Mouse (Mus musculus) MEL (cell line): ENCODE data around the gene Bsn. TPM values are rescaled to one million over a fixed set of nuclear protein-coding genes. Genes with fewer than 3 reads are reported as not detected.

Experiments used
- DNase-seq: peaks from one replicate; pipeline ENCODE4 v3.0.0; 2011; ENCODE audit warnings: low read depth, low spot score
- H3K27ac ChIP-seq: 2 replicates; pipeline ENCODE4 v1.5.1; 2012; ENCODE audit warnings: low read depth, mild to moderate bottlenecking, control low read depth, low read length, moderate library complexity; ENCODE audit not compliant: control insufficient read depth
- H3K27me3 ChIP-seq, 2 experiments: fragments of 150-350 bp in 1 of 2; sonication (generic) in 1 of 2; 2 replicates each; pipeline ENCODE4 v1.6.1; 2012; ENCODE audit warnings: low read length in 2 of 2, mild to moderate bottlenecking in 2 of 2, improper control_type of control experiment in 1 of 2, moderate library complexity in 1 of 2; ENCODE audit not compliant: insufficient read depth in 2 of 2, control insufficient read depth in 1 of 2
- H3K36me3 ChIP-seq, 2 experiments: 2 replicates each; pipeline ENCODE4 v1.6.1; 2012 to 2014; ENCODE audit warnings: low read length in 2 of 2, improper control_type of control experiment in 1 of 2, inconsistent platforms in 1 of 2, mild to moderate bottlenecking in 1 of 2; ENCODE audit not compliant: insufficient read depth in 2 of 2, control insufficient read depth in 1 of 2
- H3K4me1 ChIP-seq, 2 experiments: fragments of 150-350 bp in 1 of 2; sonication (generic) in 1 of 2; 2 replicates each; pipeline ENCODE4 v1.6.1; 2012; ENCODE audit warnings: low read length in 2 of 2, improper control_type of control experiment in 1 of 2, mild to moderate bottlenecking in 1 of 2; ENCODE audit not compliant: insufficient read depth in 2 of 2, control insufficient read depth in 1 of 2
- H3K4me3 ChIP-seq, 2 experiments: fragments of 150-350 bp in 1 of 2; sonication (generic) in 1 of 2; 2 replicates each; pipeline ENCODE4 v1.5.1; 2012; ENCODE audit warnings: low read depth in 2 of 2, low read length in 2 of 2, mild to moderate bottlenecking in 2 of 2, moderate library complexity in 2 of 2, control low read depth in 1 of 2, improper control_type of control experiment in 1 of 2; ENCODE audit not compliant: control insufficient read depth in 1 of 2, insufficient read depth in 1 of 2
- H3K79me2 ChIP-seq: 2 replicates; pipeline ENCODE4 v1.6.1; 2012; ENCODE audit warnings: mild to moderate bottlenecking, low read length, moderate library complexity; ENCODE audit not compliant: control insufficient read depth, poor library complexity, insufficient read depth
- H3K9ac ChIP-seq: 2 replicates; pipeline ENCODE4 v1.6.1; 2012; ENCODE audit warnings: low read depth, mild to moderate bottlenecking, control low read depth, low read length, moderate library complexity; ENCODE audit not compliant: control insufficient read depth, poor library complexity, severe bottlenecking
- H3K9me3 ChIP-seq: fragments of 150-350 bp; sonication (generic); replicated peaks from 2 replicates; pipeline ENCODE4 v1.6.1; 2012; ENCODE audit warnings: mild to moderate bottlenecking, low read length, improper control_type of control experiment, moderate library complexity; ENCODE audit not compliant: insufficient read depth
- CHD1 ChIP-seq: IDR thresholded peaks from 2 replicates; pipeline ENCODE4 v1.6.1; 2012; ENCODE audit warnings: low read depth, mild to moderate bottlenecking, inconsistent platforms, low read length, improper control_type of control experiment
- CTCF ChIP-seq, 3 experiments: IDR thresholded peaks in 2 of 3; conservative IDR thresholded peaks in 1 of 3; 2 replicates each; pipeline ENCODE4 v1.5.1; 2011 to 2012; ENCODE audit warnings: low read length in 3 of 3, low read depth in 2 of 3, mild to moderate bottlenecking in 2 of 3, improper control_type of control experiment in 1 of 3, inconsistent platforms in 1 of 3, mixed read lengths in 1 of 3, moderate library complexity in 1 of 3; ENCODE audit not compliant: control insufficient read depth in 1 of 3, insufficient read depth in 1 of 3, poor library complexity in 1 of 3, severe bottlenecking in 1 of 3
- E2F4 ChIP-seq: IDR thresholded peaks from 2 replicates; pipeline ENCODE4 v1.6.1; 2011; ENCODE audit warnings: low read depth, low read length, improper control_type of control experiment, borderline replicate concordance
- EP300 ChIP-seq, 2 experiments: IDR thresholded peaks; 2 replicates each; pipeline ENCODE4 v1.6.1; 2011; ENCODE audit warnings: improper control_type of control experiment in 2 of 2, low read length in 2 of 2, low read depth in 1 of 2, mild to moderate bottlenecking in 1 of 2
- ETS1 ChIP-seq: IDR thresholded peaks from 2 replicates; pipeline ENCODE4 v1.6.1; 2012; ENCODE audit warnings: low read depth, mild to moderate bottlenecking, inconsistent platforms, low read length, improper control_type of control experiment, moderate library complexity
- GATA1 ChIP-seq: IDR thresholded peaks from 2 replicates; pipeline ENCODE4 v1.6.1; 2011; ENCODE audit warnings: low read depth, low read length, improper control_type of control experiment
- HCFC1 ChIP-seq: IDR thresholded peaks from 2 replicates; pipeline ENCODE4 v1.6.1; 2012; ENCODE audit warnings: low read depth, mild to moderate bottlenecking, inconsistent platforms, low read length, improper control_type of control experiment, moderate library complexity
- KAT2A ChIP-seq: conservative IDR thresholded peaks from 2 replicates; pipeline ENCODE4 v1.6.1; 2012; ENCODE audit warnings: low read depth, low read length, improper control_type of control experiment, inconsistent platforms
- MAX ChIP-seq: IDR thresholded peaks from 2 replicates; pipeline ENCODE4 v1.6.1; 2011; ENCODE audit warnings: low read length, improper control_type of control experiment
- MAZ ChIP-seq: IDR thresholded peaks from 2 replicates; pipeline ENCODE4 v1.6.1; 2012; ENCODE audit warnings: low read depth, mild to moderate bottlenecking, inconsistent platforms, low read length, improper control_type of control experiment
- MEF2A ChIP-seq: IDR thresholded peaks from 2 replicates; pipeline ENCODE4 v1.6.1; 2014; ENCODE audit warnings: low read depth, mild to moderate bottlenecking, inconsistent platforms, low read length, improper control_type of control experiment; ENCODE audit not compliant: poor library complexity, insufficient replicate concordance, severe bottlenecking; ENCODE audit errors: extremely low read depth
- MXI1 ChIP-seq: IDR thresholded peaks from 2 replicates; pipeline ENCODE4 v1.6.1; 2011; ENCODE audit warnings: mild to moderate bottlenecking, low read depth, low read length, improper control_type of control experiment
- MYB ChIP-seq: IDR thresholded peaks from 2 replicates; pipeline ENCODE4 v1.6.1; 2011; ENCODE audit warnings: mild to moderate bottlenecking, low read depth, low read length, improper control_type of control experiment
- NELFE ChIP-seq: IDR thresholded peaks from 2 replicates; pipeline ENCODE4 v1.6.1; 2011; ENCODE audit warnings: low read depth, low read length, improper control_type of control experiment
- POLR2A ChIP-seq, 2 experiments: IDR thresholded peaks; 2 replicates each; pipeline ENCODE4 v1.6.1; 2011 to 2012; ENCODE audit warnings: low read length in 2 of 2, mild to moderate bottlenecking in 2 of 2, control low read depth in 1 of 2, improper control_type of control experiment in 1 of 2, low read depth in 1 of 2, moderate library complexity in 1 of 2; ENCODE audit not compliant: control insufficient read depth in 1 of 2, insufficient read depth in 1 of 2, poor library complexity in 1 of 2
- RAD21 ChIP-seq: IDR thresholded peaks from 2 replicates; pipeline ENCODE4 v1.6.1; 2011; ENCODE audit warnings: mild to moderate bottlenecking, low read depth, low read length, improper control_type of control experiment
- SIN3A ChIP-seq: IDR thresholded peaks from 2 replicates; pipeline ENCODE4 v1.6.1; 2012; ENCODE audit warnings: low read length, improper control_type of control experiment, inconsistent platforms
- SMC3 ChIP-seq: IDR thresholded peaks from 2 replicates; pipeline ENCODE4 v1.6.1; 2011; ENCODE audit warnings: low read depth, low read length, improper control_type of control experiment
- TAL1 ChIP-seq: IDR thresholded peaks from 2 replicates; pipeline ENCODE4 v1.6.1; 2012; ENCODE audit warnings: mild to moderate bottlenecking, inconsistent platforms, low read length, moderate library complexity, mixed read lengths
- TBP ChIP-seq: IDR thresholded peaks from 2 replicates; pipeline ENCODE4 v1.8.0; 2011; ENCODE audit warnings: low read depth, low read length, improper control_type of control experiment
- TCF12 ChIP-seq: IDR thresholded peaks from 2 replicates; pipeline ENCODE4 v1.6.1; 2014; ENCODE audit warnings: low read depth, mild to moderate bottlenecking, inconsistent platforms, low read length, improper control_type of control experiment, moderate library complexity
- USF1 ChIP-seq: IDR thresholded peaks from 2 replicates; pipeline ENCODE4 v1.6.1; 2014; ENCODE audit warnings: low read depth, mild to moderate bottlenecking, inconsistent platforms, low read length, improper control_type of control experiment, moderate library complexity
- USF2 ChIP-seq, 2 experiments: IDR thresholded peaks; 2 replicates each; pipeline ENCODE4 v1.6.1; 2011 to 2012; ENCODE audit warnings: improper control_type of control experiment in 2 of 2, low read length in 2 of 2, borderline replicate concordance in 1 of 2, inconsistent platforms in 1 of 2, low read depth in 1 of 2, mild to moderate bottlenecking in 1 of 2; ENCODE audit not compliant: insufficient read depth in 1 of 2
- ZC3H11A ChIP-seq: IDR thresholded peaks from 2 replicates; pipeline ENCODE4 v1.6.1; 2012; ENCODE audit warnings: low read depth, mild to moderate bottlenecking, inconsistent platforms, low read length, improper control_type of control experiment
- ZNF384 ChIP-seq: IDR thresholded peaks from 2 replicates; pipeline ENCODE4 v1.6.1; 2012; ENCODE audit warnings: low read depth, mild to moderate bottlenecking, inconsistent platforms, low read length, improper control_type of control experiment
- polyA plus RNA-seq, 2 experiments: library from polyadenylated mRNA; stranded (reverse) in 1 of 2; unstranded in 1 of 2; fragments of >175 nt in 1 of 2; fragments of >200 nt in 1 of 2; gene quantifications; 2 replicates each; pipeline versions ENCODE4 v1.2.1 to v1.2.4; 2012; ENCODE audit warnings: low replicate concordance in 2 of 2, low read depth in 1 of 2; ENCODE audit not compliant: insufficient read length in 2 of 2, insufficient read depth in 1 of 2, missing spikeins in 1 of 2
- total RNA-seq: library from RNA; depleted of rRNA; stranded (reverse); fragments of 300-350 nt; gene quantifications from 2 replicates; pipeline ENCODE4 v1.2.3, GENCODE M21; 2012

Gene Bsn
- total and polyA plus RNA-seq, 3 experiments = 3.5 to 5.6 TPM; not detected in 1

DNA sequence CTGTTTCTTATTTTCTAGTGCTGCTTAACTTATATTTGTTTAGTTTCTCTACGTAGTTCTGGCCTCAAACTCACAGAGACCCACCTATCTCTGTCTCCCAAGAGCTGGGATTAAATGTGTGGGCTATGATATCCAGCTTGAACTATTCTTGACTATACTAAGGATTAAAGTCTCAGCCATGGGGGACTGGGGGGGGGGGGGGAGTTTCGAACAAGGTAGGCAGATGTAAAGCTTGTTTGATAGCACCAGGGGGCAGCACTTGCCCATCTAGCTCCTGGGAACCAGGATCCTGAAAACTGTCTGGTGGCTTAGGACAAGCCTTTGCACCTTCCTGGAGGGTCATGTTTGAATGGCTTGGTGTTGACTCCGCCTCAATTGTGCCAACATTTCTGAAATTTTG, 94.7 kb downstream of the Bsn start:
- Histone ChIP-seq H3K9ac (peak overlapping the region; percentile 69), H3K79me2 (peaks cover 10% of the 10 kb centered on the region), H3K27ac (peak overlapping the region; percentile 85), H3K27me3 (no peaks in the 10 kb centered on the region), H3K4me1 (peaks cover 3 to 10% of the 10 kb centered on the region in 2 experiments; a peak in 3 of 4 replicates), H3K4me3 (peak overlapping the region; percentile 66 to 77), H3K9me3 (no peaks in the 10 kb centered on the region), H3K36me3 (no peaks in the 10 kb centered on the region; a peak in 1 of 4 replicates)
- no peak for TF ChIP-seq MXI1
- TF ChIP-seq MYB = no peak
- peak; percentile 82 for TF ChIP-seq RAD21
- TF ChIP-seq KAT2A = no peak
- no peak for TF ChIP-seq E2F4
- no peak for TF ChIP-seq USF1
- TF ChIP-seq MEF2A = no peak
- TF ChIP-seq MAZ = 0 out of 2 replicates have a peak, but pooled peaks have one; percentile 49
- no peak for TF ChIP-seq CHD1
- TF ChIP-seq HCFC1 = 0 out of 2 replicates have a peak, but pooled peaks have one; percentile 12
- TF ChIP-seq USF2 (IDR thresholded peaks at IDR 0.05; ENCODE audit: borderline replicate concordance in 1 of 2, insufficient read depth in 1 of 2, low read depth in 1 of 2, low read length in 2 of 2) = no peak
- TF ChIP-seq GATA1 = no peak
- peak; percentile 81 for TF ChIP-seq SMC3
- TF ChIP-seq ZNF384 = no peak
- peak; percentile 84 for TF ChIP-seq ZC3H11A
- peak; percentile 60 to 78 (median 78) for TF ChIP-seq CTCF (IDR thresholded peaks at IDR 0.05 in 2 of 3, conservative IDR thresholded peaks at IDR 0.05 in 1 of 3; ENCODE audit: control insufficient read depth in 1 of 3, insufficient read depth in 1 of 3, low read depth in 2 of 3, low read length in 3 of 3, poor library complexity in 1 of 3, severe bottlenecking in 1 of 3)
- peak; percentile 89 for DNase-seq

DNA sequence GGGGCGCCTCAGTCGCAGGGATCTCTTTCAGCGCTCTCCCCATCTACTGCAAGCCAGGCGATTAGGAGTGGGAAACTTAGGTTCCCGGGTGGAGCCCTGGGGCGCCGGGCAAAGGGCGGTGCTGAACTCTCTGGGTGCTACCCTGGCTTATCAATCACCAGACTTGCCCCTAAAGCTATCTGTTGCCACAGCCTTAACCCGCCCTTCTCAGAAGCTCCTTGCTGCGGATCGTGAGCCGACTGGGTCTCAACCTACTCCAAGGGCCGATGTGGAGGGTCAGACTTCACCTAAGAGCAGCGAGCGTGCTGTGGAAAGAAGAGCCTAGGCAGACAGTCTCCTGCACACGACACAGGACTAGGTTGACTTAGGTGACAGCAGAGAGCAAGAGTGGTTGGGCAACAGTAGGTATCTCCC, 95.2 kb downstream of the Bsn start:
- H3K79me2 ChIP-seq = peaks cover 10% of the 10 kb centered on the region
- peak overlapping the region; percentile 85 for H3K27ac ChIP-seq
- H3K27me3 ChIP-seq = no peaks in the 10 kb centered on the region
- peak overlapping the region; percentile 69 for H3K9ac ChIP-seq
- H3K9me3 ChIP-seq = no peaks in the 10 kb centered on the region
- TF ChIP-seq E2F4 (no peak), NELFE (no peak), GATA1 (peak; percentile 70), ETS1 (peak; percentile 56; the same call in 1 of the 2 replicates), MAX (no peak), TCF12 (peak; percentile 86), MAZ (peak; percentile 22; the same call in 1 of the 2 replicates), MYB (no peak), TBP (0 out of 2 replicates have a peak, but pooled peaks have one; percentile 27), TAL1 (peak; percentile 91), SIN3A (peak; percentile 50; the same call in 1 of the 2 replicates), EP300 (IDR thresholded peaks at IDR 0.05; ENCODE audit: low read depth in 1 of 2, low read length in 2 of 2) (peak; percentile 58 to 85), POLR2A (IDR thresholded peaks at IDR 0.05; ENCODE audit: control insufficient read depth in 1 of 2, insufficient read depth in 1 of 2, low read depth in 1 of 2, low read length in 2 of 2, poor library complexity in 1 of 2) (peak in 1 of 2 experiments; percentile 35; a peak in 1 of 4 replicates), MEF2A (no peak)
- no peaks in the 10 kb centered on the region; a peak in 1 of 4 replicates for H3K36me3 ChIP-seq
- H3K4me1 ChIP-seq = peaks cover 3 to 10% of the 10 kb centered on the region in 2 experiments; a peak in 3 of 4 replicates
- DNase-seq = peak; percentile 86
- peak overlapping the region; percentile 66 to 77 for H3K4me3 ChIP-seq
